Mouse (Mus musculus) ES-E14 (cell line): ENCODE measurements at regions not wholly inside any gene's neighbourhood (a gene's known extent, or its start where the extent isn't known, plus 50 kb on each side); places are given as distances from the start of the nearest gene placed in this dataset.

Experiments used
- CHD2 ChIP-seq: IDR thresholded peaks from 2 replicates; pipeline ENCODE4 v1.6.1; 2014; ENCODE audit warnings: mild to moderate bottlenecking, low read depth, low read length, inconsistent platforms
- HCFC1 ChIP-seq: IDR thresholded peaks from 2 replicates; pipeline ENCODE4 v1.6.1; 2012; ENCODE audit warnings: low read length, inconsistent platforms, borderline replicate concordance; ENCODE audit not compliant: insufficient read depth
- MAFK ChIP-seq: IDR thresholded peaks from 2 replicates; pipeline ENCODE4 v1.6.1; 2014; ENCODE audit warnings: mild to moderate bottlenecking, low read depth, low read length, inconsistent platforms; ENCODE audit not compliant: insufficient read depth
- ZC3H11A ChIP-seq: IDR thresholded peaks from 2 replicates; pipeline ENCODE4 v1.6.1; 2012; ENCODE audit warnings: low read depth, mild to moderate bottlenecking, inconsistent platforms, low read length, borderline replicate concordance
- ZNF384 ChIP-seq: IDR thresholded peaks from 2 replicates; pipeline ENCODE4 v1.6.1; 2012; ENCODE audit warnings: low read depth, low read length, inconsistent platforms

DNA sequence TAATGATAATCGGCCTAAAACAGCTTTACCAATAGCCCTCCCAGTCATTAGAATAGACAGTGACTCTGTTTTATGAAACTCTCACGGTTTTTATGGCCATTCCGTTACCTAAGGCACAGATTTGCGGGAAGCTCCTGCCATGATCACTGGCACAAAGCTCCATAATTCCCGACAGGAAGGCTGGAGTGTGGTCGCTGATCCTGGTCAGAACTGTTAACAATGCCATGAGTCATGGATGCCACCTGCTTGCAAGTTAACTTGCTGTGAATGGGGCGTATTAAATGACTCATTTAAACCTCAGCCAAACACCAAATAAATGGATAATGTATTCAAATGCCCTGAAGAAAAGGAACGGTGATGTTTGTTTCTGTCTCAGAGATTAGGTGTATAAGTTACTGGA is 559.9 kb upstream of the Map3k7 start:
- TF ChIP-seq CHD2 (no peak), MAFK (no peak), HCFC1 (no peak), ZC3H11A (no peak), ZNF384 (no peak)
